Mouse (Mus musculus) MEL (cell line): ENCODE results near the gene Flcn.

ENCODE experiments used
- BHLHE40 ChIP-seq: IDR thresholded peaks from 2 replicates; pipeline ENCODE4 v1.6.1; 2012; ENCODE audit warnings: low read depth, mild to moderate bottlenecking, inconsistent platforms, low read length, improper control_type of control experiment, borderline replicate concordance
- CHD2 ChIP-seq: IDR thresholded peaks from 2 replicates; pipeline ENCODE4 v1.6.1; 2011; ENCODE audit warnings: low read length, improper control_type of control experiment
- CTCF ChIP-seq, 3 experiments: IDR thresholded peaks in 2 of 3; conservative IDR thresholded peaks in 1 of 3; 2 replicates each; pipeline ENCODE4 v1.5.1; 2011 to 2012; ENCODE audit warnings: low read length in 3 of 3, low read depth in 2 of 3, mild to moderate bottlenecking in 2 of 3, improper control_type of control experiment in 1 of 3, inconsistent platforms in 1 of 3, mixed read lengths in 1 of 3, moderate library complexity in 1 of 3; ENCODE audit not compliant: control insufficient read depth in 1 of 3, insufficient read depth in 1 of 3, poor library complexity in 1 of 3, severe bottlenecking in 1 of 3
- EP300 ChIP-seq, 2 experiments: IDR thresholded peaks; 2 replicates each; pipeline ENCODE4 v1.6.1; 2011; ENCODE audit warnings: improper control_type of control experiment in 2 of 2, low read length in 2 of 2, low read depth in 1 of 2, mild to moderate bottlenecking in 1 of 2
- HCFC1 ChIP-seq: IDR thresholded peaks from 2 replicates; pipeline ENCODE4 v1.6.1; 2012; ENCODE audit warnings: low read depth, mild to moderate bottlenecking, inconsistent platforms, low read length, improper control_type of control experiment, moderate library complexity
- MAX ChIP-seq: IDR thresholded peaks from 2 replicates; pipeline ENCODE4 v1.6.1; 2011; ENCODE audit warnings: low read length, improper control_type of control experiment
- NELFE ChIP-seq: IDR thresholded peaks from 2 replicates; pipeline ENCODE4 v1.6.1; 2011; ENCODE audit warnings: low read depth, low read length, improper control_type of control experiment
- POLR2A ChIP-seq, 2 experiments: IDR thresholded peaks; 2 replicates each; pipeline ENCODE4 v1.6.1; 2011 to 2012; ENCODE audit warnings: low read length in 2 of 2, mild to moderate bottlenecking in 2 of 2, control low read depth in 1 of 2, improper control_type of control experiment in 1 of 2, low read depth in 1 of 2, moderate library complexity in 1 of 2; ENCODE audit not compliant: control insufficient read depth in 1 of 2, insufficient read depth in 1 of 2, poor library complexity in 1 of 2
- POLR2AphosphoS2 ChIP-seq: IDR thresholded peaks from 2 replicates; pipeline ENCODE4 v1.6.1; 2011; ENCODE audit warnings: low read length, improper control_type of control experiment
- SIN3A ChIP-seq: IDR thresholded peaks from 2 replicates; pipeline ENCODE4 v1.6.1; 2012; ENCODE audit warnings: low read length, improper control_type of control experiment, inconsistent platforms
- TBP ChIP-seq: IDR thresholded peaks from 2 replicates; pipeline ENCODE4 v1.8.0; 2011; ENCODE audit warnings: low read depth, low read length, improper control_type of control experiment
- TCF12 ChIP-seq: IDR thresholded peaks from 2 replicates; pipeline ENCODE4 v1.6.1; 2014; ENCODE audit warnings: low read depth, mild to moderate bottlenecking, inconsistent platforms, low read length, improper control_type of control experiment, moderate library complexity
- USF2 ChIP-seq, 2 experiments: IDR thresholded peaks; 2 replicates each; pipeline ENCODE4 v1.6.1; 2011 to 2012; ENCODE audit warnings: improper control_type of control experiment in 2 of 2, low read length in 2 of 2, borderline replicate concordance in 1 of 2, inconsistent platforms in 1 of 2, low read depth in 1 of 2, mild to moderate bottlenecking in 1 of 2; ENCODE audit not compliant: insufficient read depth in 1 of 2
- ZC3H11A ChIP-seq: IDR thresholded peaks from 2 replicates; pipeline ENCODE4 v1.6.1; 2012; ENCODE audit warnings: low read depth, mild to moderate bottlenecking, inconsistent platforms, low read length, improper control_type of control experiment

DNA sequence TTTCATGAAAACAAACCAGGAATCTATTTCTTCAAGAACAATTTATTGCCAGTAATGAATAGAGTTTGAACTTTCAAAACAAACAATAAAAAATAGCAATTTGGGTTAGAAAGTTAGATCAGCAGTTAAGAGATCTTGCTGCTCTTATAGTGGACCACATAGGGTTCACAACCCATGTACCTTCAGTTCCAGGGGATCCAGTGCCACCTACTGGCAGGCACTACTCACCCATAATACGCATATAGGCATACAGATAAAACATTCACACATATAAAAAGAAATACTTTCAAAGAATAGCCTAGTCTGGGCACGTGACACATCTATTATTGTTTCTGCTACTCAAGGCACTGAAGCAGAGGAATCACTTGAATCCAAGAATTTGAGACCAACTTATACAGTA lies 63.2 kb downstream of the Flcn start:
- TF ChIP-seq ZC3H11A (no peak), CHD2 (no peak), TBP (no peak), POLR2AphosphoS2 (no peak; the same call in 1 of the 2 replicates), TCF12 (no peak), POLR2A (IDR thresholded peaks at IDR 0.05; ENCODE audit: control insufficient read depth in 1 of 2, insufficient read depth in 1 of 2, low read depth in 1 of 2, low read length in 2 of 2, poor library complexity in 1 of 2) (no peak), SIN3A (no peak; the same call in 1 of the 2 replicates), CTCF (IDR thresholded peaks at IDR 0.05 in 2 of 3, conservative IDR thresholded peaks at IDR 0.05 in 1 of 3; ENCODE audit: control insufficient read depth in 1 of 3, insufficient read depth in 1 of 3, low read depth in 2 of 3, low read length in 3 of 3, poor library complexity in 1 of 3, severe bottlenecking in 1 of 3) (peak; percentile 61 to 87 (median 71)), BHLHE40 (no peak), USF2 (IDR thresholded peaks at IDR 0.05; ENCODE audit: borderline replicate concordance in 1 of 2, insufficient read depth in 1 of 2, low read depth in 1 of 2, low read length in 2 of 2) (no peak), MAX (0 out of 2 replicates have a peak, but pooled peaks have one; percentile 32), HCFC1 (no peak), EP300 (IDR thresholded peaks at IDR 0.05; ENCODE audit: low read depth in 1 of 2, low read length in 2 of 2) (peak in 1 of 2 experiments; percentile 27; a peak in 1 of 4 replicates), NELFE (no peak)
